Mouse (Mus musculus) heart, embryonic 10.5 days (tissue): ENCODE measurements around the gene Sdhaf4. TPM values are rescaled to one million over a fixed set of nuclear protein-coding genes. Genes with fewer than 3 reads are reported as not detected.
A peak's percentile ranks its signal among the peaks of the same experiment; 100 is the strongest.

Source experiments
- DNase-seq: peaks from one replicate; pipeline ENCODE4 v3.0.0-alpha.2; 2017; ENCODE audit warnings: low spot score
- H3K27ac ChIP-seq: fragments of 300-500 bp; sonication (generic); 2 replicates; pipeline ENCODE4 v1.5.1; 2016; ENCODE audit warnings: mild to moderate bottlenecking
- H3K27me3 ChIP-seq: fragments of 300-500 bp; sonication (generic); 2 replicates; pipeline ENCODE4 v1.6.1; 2016; ENCODE audit warnings: mild to moderate bottlenecking; ENCODE audit not compliant: poor library complexity, insufficient read depth, severe bottlenecking
- H3K36me3 ChIP-seq: fragments of 300-500 bp; sonication (generic); 2 replicates; pipeline ENCODE4 v1.6.1; 2016; ENCODE audit warnings: mild to moderate bottlenecking, moderate library complexity
- H3K4me1 ChIP-seq: fragments of 300-500 bp; sonication (generic); 2 replicates; pipeline ENCODE4 v1.6.1; 2016; ENCODE audit warnings: mild to moderate bottlenecking
- H3K4me3 ChIP-seq: fragments of 300-500 bp; sonication (generic); 2 replicates; pipeline ENCODE4 v1.5.1; 2016; ENCODE audit warnings: mild to moderate bottlenecking, moderate library complexity
- H3K9me3 ChIP-seq: fragments of 300-500 bp; sonication (generic); 2 replicates; pipeline ENCODE4 v1.6.1; 2016; ENCODE audit warnings: mild to moderate bottlenecking, moderate library complexity
- WGBS: fragments of 180-500 bp; shearing (Covaris S2); methylation state at CpG from one replicate; pipeline ENCODE4 v1.1.7; 2016; 5-methylcytosine and 5-hydroxymethylcytosine counted together
- polyA plus RNA-seq: library from polyadenylated mRNA; unstranded; fragments of >200 nt; fragmentation: Nextera tagmentation; extraction: Ambion mirVana; gene quantifications from 2 replicates; pipeline ENCODE4 v1.2.1, GENCODE M21; 2016

Gene Sdhaf4
- 79.6 and 84.0 TPM in 2 replicates for polyA plus RNA-seq

DNA sequence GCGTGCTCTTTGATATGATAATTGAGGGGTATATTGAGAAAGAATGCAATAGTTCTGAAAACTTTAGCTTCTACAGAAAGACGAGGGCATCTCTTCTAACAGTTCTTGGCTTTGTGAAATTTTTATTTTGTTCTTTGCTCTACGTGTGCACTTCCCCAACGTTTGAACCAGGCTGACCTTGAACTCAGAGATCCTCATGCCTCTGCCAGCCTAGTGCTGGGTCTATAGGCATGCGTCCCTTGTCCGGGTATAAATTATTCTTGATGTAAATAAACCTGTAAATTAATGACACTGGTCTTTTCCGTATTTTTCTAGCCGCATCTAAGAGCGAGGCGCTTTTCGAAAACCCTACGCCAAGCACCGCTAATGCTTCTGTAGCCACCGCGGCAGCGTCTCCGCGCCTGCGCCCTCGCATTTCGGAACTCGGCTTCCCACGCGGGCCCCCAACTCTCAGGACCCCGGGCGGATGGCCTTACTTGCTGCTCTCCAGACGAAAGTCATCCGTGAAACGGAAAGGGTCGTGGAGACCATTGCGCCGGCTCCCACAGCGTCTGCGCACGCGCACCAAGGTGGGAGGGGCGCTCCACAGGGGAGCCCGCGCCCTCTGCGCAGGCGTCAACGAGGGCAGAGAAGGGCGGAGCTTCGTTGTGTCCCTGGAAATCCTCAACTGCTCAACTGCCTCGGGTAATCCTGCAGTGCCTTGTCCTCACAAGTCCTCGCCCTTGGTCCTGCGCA, at the start of gene Sdhaf4:
Sdhaf4 (minus strand) TSS at position 587 of the 735 bp plus-strand sequence.
- H3K27ac ChIP-seq = peak within 1 kb of the TSS; percentile 96
- H3K36me3 ChIP-seq = peaks cover 23% of the 10 kb centered on the region
- H3K4me1 ChIP-seq = peaks cover 4% of the 10 kb centered on the region; the same call in 1 of the 2 replicates
- DNase-seq = peak; percentile 95
- no peaks in the 10 kb centered on the region for H3K9me3 ChIP-seq
- H3K27me3 ChIP-seq = no peaks in the 10 kb centered on the region
- 1% methylated on average over 47 of the region's 47 CpGs for whole genome bisulfite sequencing
- H3K4me3 ChIP-seq = peak within 1 kb of the TSS; percentile 77

GRCm38 (mm10) chr1:24046730-24047510, 41.5 kb upstream of the Sdhaf4 start:
- 72% methylated on average over 6 of the region's 6 CpGs for WGBS
- Histone ChIP-seq H3K27me3 (no peaks in the 10 kb centered on the region), H3K4me3 (no peak overlapping the region), H3K4me1 (no peaks in the 10 kb centered on the region), H3K27ac (no peak overlapping the region), H3K36me3 (peaks cover 5% of the 10 kb centered on the region; the same call in 1 of the 2 replicates), H3K9me3 (no peaks in the 10 kb centered on the region)
- DNase-seq = no peak

- Histone ChIP-seq H3K4me1 (no peaks in the 10 kb centered on the region), H3K27me3 (no peaks in the 10 kb centered on the region), H3K36me3 (peaks cover 12% of the 10 kb centered on the region; the same call in 1 of the 2 replicates), H3K27ac (no peak overlapping the region), H3K9me3 (no peaks in the 10 kb centered on the region), H3K4me3 (no peak overlapping the region)
- DNase-seq = no peak
- 76% methylated on average over 5 of the region's 5 CpGs for WGBS
Observed at GRCm38 (mm10) chr1:24045627-24046026, 40.2 kb upstream of the Sdhaf4 start.

DNA sequence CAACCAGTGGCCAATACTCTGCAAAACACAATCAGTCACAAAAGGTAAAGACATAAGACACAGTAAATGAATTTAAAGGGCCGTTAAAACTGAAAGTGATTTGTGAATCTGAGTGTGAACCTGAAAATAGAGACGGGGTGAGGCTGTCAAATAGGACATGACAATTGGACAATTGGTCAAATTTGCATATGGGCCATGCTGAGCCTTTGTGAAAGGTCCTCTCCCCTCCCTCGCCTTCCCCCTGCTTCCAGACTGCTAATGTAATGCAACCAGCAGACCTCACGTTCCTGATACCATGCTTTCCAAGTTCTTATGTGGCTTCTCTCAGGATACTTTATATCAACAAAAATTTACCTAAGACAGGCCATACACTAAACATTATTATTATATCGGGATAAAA, 37.6 kb upstream of the Sdhaf4 start:
- no peak overlapping the region for H3K4me3 ChIP-seq
- no peaks in the 10 kb centered on the region for H3K9me3 ChIP-seq
- 80% methylated on average over 5 of the region's 5 CpGs for WGBS
- H3K36me3 ChIP-seq = peaks cover 19% of the 10 kb centered on the region
- H3K4me1 ChIP-seq = no peaks in the 10 kb centered on the region
- no peaks in the 10 kb centered on the region for H3K27me3 ChIP-seq
- no peak overlapping the region for H3K27ac ChIP-seq
- no peak for DNase-seq

DNA sequence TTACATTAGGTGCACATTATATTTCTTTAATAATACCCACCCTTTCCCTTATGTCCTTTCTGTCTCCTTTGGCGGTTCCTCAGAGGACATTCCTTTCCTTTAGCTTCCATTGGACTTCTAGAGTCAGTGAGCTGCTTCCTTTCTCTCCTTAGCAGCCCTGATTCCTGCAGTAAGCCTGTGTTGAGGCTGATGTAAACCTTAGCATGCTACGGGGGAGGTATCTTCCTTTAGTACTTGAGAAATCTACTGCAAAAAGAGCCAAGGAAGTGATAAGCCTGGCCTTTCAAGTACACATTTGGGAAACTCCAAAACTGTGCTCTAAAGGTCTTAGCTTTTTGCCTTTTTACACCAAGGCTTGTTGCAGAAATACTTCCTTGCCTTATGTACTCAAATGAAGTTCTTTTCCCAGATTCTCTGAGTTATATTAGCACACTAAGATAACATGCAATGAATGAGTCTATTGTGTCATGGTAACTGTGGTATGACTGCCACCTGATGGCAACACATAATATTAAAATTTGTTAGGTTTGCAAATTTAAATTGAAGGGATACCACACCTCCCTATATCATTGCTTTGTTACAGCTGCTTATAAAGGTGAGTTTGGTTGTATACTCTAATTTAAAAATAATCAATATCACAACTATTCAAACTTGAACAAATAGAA, 28.4 kb upstream of the Sdhaf4 start:
- H3K9me3 ChIP-seq = no peaks in the 10 kb centered on the region
- 48% methylated on average over 2 of the region's 2 CpGs for WGBS
- H3K4me1 ChIP-seq = no peaks in the 10 kb centered on the region
- no peak overlapping the region for H3K4me3 ChIP-seq
- peaks cover 9% of the 10 kb centered on the region for H3K36me3 ChIP-seq
- no peak for DNase-seq
- H3K27me3 ChIP-seq = no peaks in the 10 kb centered on the region
- H3K27ac ChIP-seq = no peak overlapping the region

GRCm38 (mm10) chr1:24010821-24011220, 5.4 kb upstream of the Sdhaf4 start:
- H3K4me3 ChIP-seq = no peak overlapping the region
- H3K27me3 ChIP-seq = no peaks in the 10 kb centered on the region
- no peak for DNase-seq
- H3K36me3 ChIP-seq = 0 out of 2 replicates have a peak, but pooled peaks cover 8% of the 10 kb centered on the region
- WGBS = 90% methylated on average over 6 of the region's 6 CpGs
- no peaks in the 10 kb centered on the region for H3K9me3 ChIP-seq
- H3K4me1 ChIP-seq = no peaks in the 10 kb centered on the region
- no peak overlapping the region for H3K27ac ChIP-seq

DNA sequence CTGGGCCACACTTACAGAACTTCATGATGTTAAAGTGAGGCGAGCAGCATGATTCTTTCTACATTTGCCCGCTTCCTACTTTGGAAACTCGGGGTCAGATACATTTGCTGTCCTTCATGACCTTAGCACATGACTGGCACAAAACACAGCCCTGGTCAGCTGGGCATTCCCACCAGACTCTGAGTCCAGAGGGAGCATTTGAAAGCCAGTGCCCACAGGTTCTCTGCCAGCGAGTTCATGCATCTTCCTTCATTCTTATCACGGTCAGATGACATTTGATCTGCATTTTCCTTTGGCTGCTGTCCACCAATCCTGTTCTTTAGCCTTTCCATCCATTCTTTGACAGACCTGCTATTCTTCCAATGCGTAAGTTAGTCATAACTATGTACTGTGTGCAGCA, 4.6 kb upstream of the Sdhaf4 start:
- Histone ChIP-seq H3K27ac (no peak overlapping the region), H3K4me3 (no peak overlapping the region), H3K36me3 (0 out of 2 replicates have a peak, but pooled peaks cover 7% of the 10 kb centered on the region), H3K27me3 (no peaks in the 10 kb centered on the region), H3K4me1 (no peaks in the 10 kb centered on the region), H3K9me3 (no peaks in the 10 kb centered on the region)
- DNase-seq = no peak
- 86% methylated on average over 6 of the region's 6 CpGs for WGBS

DNA sequence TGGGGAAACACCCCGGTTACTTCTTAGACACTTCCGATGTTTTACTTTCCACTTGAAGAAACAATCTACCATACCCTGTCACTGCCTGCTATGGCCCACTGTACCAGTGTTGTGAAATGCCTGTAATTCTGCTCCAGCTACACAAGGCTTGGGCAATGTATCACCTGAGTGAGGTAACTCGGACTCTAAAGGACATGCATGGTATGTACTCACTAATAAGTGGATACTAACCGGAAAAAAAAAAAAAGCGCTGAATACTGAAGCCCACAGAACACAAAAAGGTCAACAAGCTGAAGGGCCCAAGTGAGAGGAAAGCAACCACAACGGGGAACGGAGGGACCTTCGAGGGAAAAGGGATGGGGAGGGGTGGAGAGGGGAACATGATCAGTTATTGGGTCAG, 2.2 kb upstream of the Sdhaf4 start:
- DNase-seq = no peak
- Histone ChIP-seq H3K27me3 (no peaks in the 10 kb centered on the region), H3K4me1 (peaks cover 4% of the 10 kb centered on the region; the same call in 1 of the 2 replicates), H3K36me3 (peaks cover 2% of the 10 kb centered on the region; the same call in 1 of the 2 replicates), H3K4me3 (no peak overlapping the region), H3K9me3 (no peaks in the 10 kb centered on the region), H3K27ac (no peak overlapping the region)
- WGBS = 84% methylated on average over 8 of the region's 8 CpGs

DNA sequence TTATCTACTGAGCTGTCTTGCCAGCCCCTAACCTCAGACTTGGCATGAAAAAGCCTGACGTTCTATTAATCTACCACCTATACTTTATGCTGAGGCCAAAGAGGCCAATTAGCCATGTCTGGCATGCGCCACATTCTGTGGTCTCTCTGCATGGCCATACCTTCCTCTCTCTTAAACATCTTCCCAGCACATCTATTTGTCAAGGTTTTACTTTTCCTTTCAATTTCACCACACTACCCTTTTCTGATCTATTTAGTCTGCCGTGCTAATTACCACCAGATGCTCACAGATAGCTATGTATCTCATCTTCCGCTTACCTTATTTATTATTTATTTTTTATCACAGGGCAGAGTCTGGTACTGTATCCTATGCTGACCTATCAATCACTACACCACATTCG, 6.1 kb downstream of the Sdhaf4 start:
- 93% methylated on average over 5 of the region's 5 CpGs for WGBS
- H3K27ac ChIP-seq = no peak overlapping the region
- H3K27me3 ChIP-seq = no peaks in the 10 kb centered on the region
- H3K4me1 ChIP-seq = peaks cover under 1% of the 10 kb centered on the region; the same call in 1 of the 2 replicates
- peaks cover 59% of the 10 kb centered on the region for H3K36me3 ChIP-seq
- DNase-seq = no peak
- H3K9me3 ChIP-seq = no peaks in the 10 kb centered on the region
- no peak overlapping the region for H3K4me3 ChIP-seq

DNA sequence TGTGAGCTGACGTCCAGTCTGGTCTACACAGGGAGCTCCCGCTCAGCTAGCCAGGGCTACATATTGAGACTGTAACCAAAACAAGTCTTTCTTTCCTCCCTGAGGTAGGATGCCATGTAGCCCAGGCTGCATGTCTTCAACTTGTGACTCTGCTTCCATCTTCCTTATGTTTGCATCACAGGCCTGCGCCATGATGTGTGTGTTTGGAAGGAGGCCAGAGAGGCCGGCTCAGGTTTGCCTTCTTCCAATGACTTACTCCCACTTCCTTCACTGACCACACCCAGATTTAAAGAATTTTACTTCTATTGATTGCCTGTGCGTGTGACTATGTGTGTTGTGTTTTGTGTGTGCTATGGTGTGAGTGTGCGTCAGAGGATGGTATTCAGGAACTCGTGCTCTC, 6.6 kb downstream of the Sdhaf4 start:
- WGBS = 94% methylated on average over 7 of the region's 7 CpGs
- peaks cover 59% of the 10 kb centered on the region for H3K36me3 ChIP-seq
- no peaks in the 10 kb centered on the region for H3K27me3 ChIP-seq
- no peak overlapping the region for H3K4me3 ChIP-seq
- no peaks in the 10 kb centered on the region for H3K4me1 ChIP-seq
- DNase-seq = no peak
- H3K9me3 ChIP-seq = no peaks in the 10 kb centered on the region
- H3K27ac ChIP-seq = no peak overlapping the region

GRCm38 (mm10) chr1:23998120-23998810, 7.2 kb downstream of the Sdhaf4 start:
- H3K36me3 ChIP-seq = peaks cover 59% of the 10 kb centered on the region
- H3K4me3 ChIP-seq = no peak overlapping the region
- H3K27ac ChIP-seq = no peak overlapping the region
- no peak for DNase-seq
- 86% methylated on average over 7 of the region's 7 CpGs for WGBS
- no peaks in the 10 kb centered on the region for H3K27me3 ChIP-seq
- no peaks in the 10 kb centered on the region for H3K4me1 ChIP-seq
- H3K9me3 ChIP-seq = no peaks in the 10 kb centered on the region

- H3K9me3 ChIP-seq = no peaks in the 10 kb centered on the region
- no peaks in the 10 kb centered on the region for H3K27me3 ChIP-seq
- 81% methylated on average over 3 of the region's 3 CpGs for WGBS
- H3K27ac ChIP-seq = no peak overlapping the region
- DNase-seq = no peak
- H3K4me3 ChIP-seq = no peak overlapping the region
- H3K36me3 ChIP-seq = peaks cover 56% of the 10 kb centered on the region
- no peaks in the 10 kb centered on the region for H3K4me1 ChIP-seq
Observed at GRCm38 (mm10) chr1:23997493-23997892, 8.0 kb downstream of the Sdhaf4 start.
